Comparison of ENCODE assay signal across 31 mouse cellular contexts in genomic region chr9:83865165-83865564, GRCm38 (mm10). TPM values are rescaled to one million over a fixed set of nuclear protein-coding genes. Genes with fewer than 3 reads are reported as not detected.
DNase-seq lines count a peak whose midpoint lies in the region; ATAC-seq lines count a peak whose summit lies in the region.
"Had no signal": no experiment of that assay in that cellular context is flagged by ENCODE, and none has a peak within 500 bp of the region (broad histone marks: within the 10 kb centered on the region; RNA-seq: fewer than 3 reads in every experiment).

No protein-coding gene starts in this region.

- peak overlapping the region; percentile 43; the same call in 1 of the 2 replicates for H3K27ac ChIP-seq in liver, embryonic 15.5 days (replicated peaks)
- H3K27ac ChIP-seq: embryonic facial prominence, embryonic 12.5 days; heart, embryonic 15.5 days; hindbrain, embryonic 12.5 days; hindbrain, postnatal 0 days; intestine, embryonic 15.5 days; limb, embryonic 12.5 days had no signal

- no peaks in the 10 kb centered on the region for H3K9me3 ChIP-seq in liver, embryonic 15.5 days (replicated peaks)
- H3K9me3 ChIP-seq: embryonic facial prominence, embryonic 12.5 days; heart, embryonic 15.5 days; hindbrain, embryonic 12.5 days; intestine, embryonic 15.5 days; limb, embryonic 12.5 days had no signal

- ATAC-seq in liver, embryonic 15.5 days (ENCODE audit: insufficient read depth) = peak; percentile 90
- ATAC-seq: activated CD4-positive, CD25-positive, alpha-beta regulatory T cell, adult 4 months; CD4-positive, CD25-positive, alpha-beta regulatory T cell, adult 4 months; forebrain, embryonic 16.5 days; hindbrain, postnatal 0 days; intestine, embryonic 15.5 days; lung, postnatal 0 days had no signal

- no peak overlapping the region for H3K4me3 ChIP-seq in liver, embryonic 15.5 days (replicated peaks)
- H3K4me3 ChIP-seq: embryonic facial prominence, embryonic 12.5 days; heart, embryonic 15.5 days; hindbrain, embryonic 12.5 days; intestine, embryonic 15.5 days; limb, embryonic 12.5 days had no signal

- peak; percentile 37 for DNase-seq in c-Kit-positive CD71-positive TER-119-negative erythroid progenitor cells, embryonic 14.5 days (ENCODE audit: low read depth)
- peak; percentile 62 for DNase-seq in liver
- no peak for DNase-seq in kidney, adult 8-10 months
- no peak for DNase-seq in layer of hippocampus, postnatal 10 days (ENCODE audit: low spot score in 2 of 2)
- DNase-seq in thymus, postnatal 36 days = no peak
- no peak for DNase-seq in retina, postnatal 1 day
- DNase-seq: adrenal gland, adult 2 months; cerebellum, adult 11 months; cerebellum, adult 9-10 months; embryo, embryonic 11 days; gastrocnemius, postnatal 10 days; kidney, adult 9 months; kidney, postnatal 10 days; layer of hippocampus, adult 9-11 months; lung, adult 18-20 months; lung, postnatal 4 days; midbrain, embryonic 14.5 days; right cerebral cortex, postnatal 14 days; thymus, postnatal 14 days had no signal

- peak overlapping the region; percentile 36; the same call in 1 of the 2 replicates for H3K4me2 ChIP-seq in liver, embryonic 15.5 days
- H3K4me2 ChIP-seq: embryonic facial prominence, embryonic 12.5 days; heart, embryonic 15.5 days; hindbrain, embryonic 12.5 days; intestine, embryonic 15.5 days; limb, embryonic 12.5 days had no signal

- peaks cover 75% of the 10 kb centered on the region for H3K36me3 ChIP-seq in liver, embryonic 15.5 days (replicated peaks)

- H3K4me1 ChIP-seq in liver, embryonic 15.5 days (replicated peaks) = peaks cover 15% of the 10 kb centered on the region
- H3K4me1 ChIP-seq: embryonic facial prominence, embryonic 12.5 days; heart, embryonic 15.5 days; hindbrain, embryonic 12.5 days; intestine, embryonic 15.5 days; limb, embryonic 12.5 days had no signal

- no peaks in the 10 kb centered on the region for H3K27me3 ChIP-seq in liver, embryonic 15.5 days
- H3K27me3 ChIP-seq: embryonic facial prominence, embryonic 12.5 days; heart, embryonic 15.5 days; hindbrain, embryonic 12.5 days; intestine, embryonic 15.5 days; limb, embryonic 12.5 days had no signal

- no peak overlapping the region for H3K9ac ChIP-seq in liver, embryonic 15.5 days
- H3K9ac ChIP-seq: embryonic facial prominence, embryonic 12.5 days; heart, embryonic 15.5 days; hindbrain, embryonic 12.5 days; intestine, embryonic 15.5 days; limb, embryonic 12.5 days had no signal

- WGBS in liver, embryonic 15.5 days (ENCODE audit: insufficient replicate concordance) = 47% methylated on average over 4 of the region's 4 CpGs

RNA-seq across cellular contexts. Expression of gene Ttk, which starts 30.7 kb away (rescaled TPM):
- polyA plus RNA-seq in liver, embryonic 15.5 days (2015; fragmentation: Nextera tagmentation; extraction: Ambion mirVana) = 15.9 and 16.6 TPM in 2 replicates
- total RNA-seq in layer of hippocampus, postnatal 10 days (2021) = 1 to 10 TPM; 1.8 to 3.0 TPM
- total RNA-seq: monocyte, adult 5-6 weeks had no signal

RNA-seq across cellular contexts. Expression of gene Elovl4, which starts 59.1 kb away (rescaled TPM):
- 0.20 and 0.36 TPM in 2 replicates for polyA plus RNA-seq in liver, embryonic 15.5 days (2015; fragmentation: Nextera tagmentation; extraction: Ambion mirVana)
- 10 to 100 TPM; 87.5 to 93.3 TPM for total RNA-seq in layer of hippocampus, postnatal 10 days (2021)
- total RNA-seq: monocyte, adult 5-6 weeks had no signal
- polyA plus RNA-seq: activated CD4-positive, CD25-positive, alpha-beta regulatory T cell, adult 4 months had no signal

RNA-seq across cellular contexts. Expression of gene Bckdhb, which starts 59.8 kb away (rescaled TPM):
- polyA plus RNA-seq in liver, embryonic 15.5 days (2015; fragmentation: Nextera tagmentation; extraction: Ambion mirVana) = 33.6 and 34.1 TPM in 2 replicates
- 10 to 100 TPM; 30.0 to 30.8 TPM for total RNA-seq in layer of hippocampus, postnatal 10 days (2021)

Comparison
In these comparisons a context has a peak if more than half of its experiments do, and no peak if none do; other contexts are left out.
1. DNase-seq: peak in c-Kit-positive CD71-positive TER-119-negative erythroid progenitor cells, embryonic 14.5 days (single experiment) and liver (single experiment); none in kidney, adult 8-10 months (0 of 2), layer of hippocampus, postnatal 10 days (0 of 2), thymus, postnatal 36 days (0 of 2) and retina, postnatal 1 day (single experiment).